Mouse (Mus musculus): ENCODE results near the gene Magohb. TPM values are rescaled to one million over a fixed set of nuclear protein-coding genes. Genes with fewer than 3 reads are reported as not detected.

Magohb gene
- 29.0 and 39.8 TPM in 2 replicates for polyA plus RNA-seq (2015; fragmentation: Nextera tagmentation; extraction: Ambion mirVana)

- Histone ChIP-seq H3K27ac (peak within 1 kb of the TSS; percentile 69), H3K9ac (peak within 1 kb of the TSS; percentile 70), H3K4me3 (peak within 1 kb of the TSS; percentile 90), H3K4me2 (peak within 1 kb of the TSS; percentile 75), H3K4me1 (replicated peaks) (peaks cover 6% of the 10 kb centered on the region), H3K9me3 (replicated peaks) (no peaks in the 10 kb centered on the region), H3K27me3 (no peaks in the 10 kb centered on the region), H3K36me3 (peaks cover 1% of the 10 kb centered on the region; the same call in 1 of the 2 replicates)
- WGBS, result 2% methylated on average over 51 of the region's 51 CpGs
- ATAC-seq (replicated peaks; ENCODE audit: insufficient number of reproducible peaks, insufficient read depth, low FRiP score, low read depth), result no peak; the same call in 1 of the 2 replicates
These were observed at the start of gene Magohb for GRCm38 (mm10) chr6:131292991-131293788. Gene Magohb, minus strand, starts transcription at chr6:131293244.

DNA sequence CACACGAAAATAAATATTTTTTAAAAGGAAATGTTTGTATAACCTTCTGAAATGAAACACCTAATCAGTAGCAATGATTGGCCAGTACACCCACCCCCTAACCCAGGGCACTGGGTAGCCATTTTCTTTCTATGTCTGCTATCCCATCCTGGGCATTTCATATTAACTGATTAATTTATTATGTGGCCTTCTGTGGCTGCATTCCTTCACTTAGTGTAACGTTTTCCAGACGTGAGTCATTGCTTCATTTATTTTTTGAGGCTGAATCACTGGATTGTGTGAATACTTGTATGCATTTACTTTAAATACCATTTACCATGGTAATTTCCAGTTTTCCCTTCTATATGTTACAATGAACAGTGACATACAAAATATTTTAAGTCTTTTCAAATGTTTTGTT lies 47.0 kb upstream of the Magohb start:
- H3K4me3 ChIP-seq, result no peak overlapping the region
- H3K9me3 ChIP-seq (replicated peaks), result no peaks in the 10 kb centered on the region
- no peak overlapping the region for H3K4me2 ChIP-seq
- H3K27me3 ChIP-seq, result no peaks in the 10 kb centered on the region
- H3K27ac ChIP-seq, result no peak overlapping the region
- no peaks in the 10 kb centered on the region for H3K36me3 ChIP-seq
- WGBS, result 48% methylated on average over 3 of the region's 3 CpGs
- H3K9ac ChIP-seq, result no peak overlapping the region
- no peak for ATAC-seq (replicated peaks; ENCODE audit: insufficient number of reproducible peaks, insufficient read depth, low FRiP score, low read depth)
- H3K4me1 ChIP-seq (replicated peaks), result no peaks in the 10 kb centered on the region

DNA sequence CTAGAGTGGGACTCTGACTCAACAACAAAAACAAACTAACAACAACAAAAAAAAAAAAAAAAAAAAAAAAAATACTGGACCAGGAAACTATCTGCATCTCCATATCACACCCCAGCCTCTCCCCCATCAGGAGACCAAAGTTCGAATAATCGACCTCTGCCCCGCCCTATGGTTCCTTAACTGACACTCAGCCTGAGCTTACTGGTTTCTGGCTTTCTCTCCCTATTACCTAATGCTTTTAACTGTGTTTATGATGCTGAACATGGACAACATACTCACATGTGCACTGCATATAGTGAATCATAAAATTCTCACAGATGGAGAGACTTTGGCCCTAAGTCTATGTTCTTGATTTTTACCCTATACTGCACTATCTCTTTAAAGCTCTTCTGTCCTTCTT lies 46.3 kb upstream of the Magohb start:
- H3K27ac ChIP-seq, result no peak overlapping the region
- no peaks in the 10 kb centered on the region for H3K36me3 ChIP-seq
- ATAC-seq (replicated peaks; ENCODE audit: insufficient number of reproducible peaks, insufficient read depth, low FRiP score, low read depth), result no peak
- no peak overlapping the region for H3K9ac ChIP-seq
- H3K4me1 ChIP-seq (replicated peaks), result no peaks in the 10 kb centered on the region
- H3K4me3 ChIP-seq, result no peak overlapping the region
- H3K9me3 ChIP-seq (replicated peaks), result no peaks in the 10 kb centered on the region
- WGBS, result 70% methylated on average over 3 of the region's 3 CpGs
- H3K27me3 ChIP-seq, result no peaks in the 10 kb centered on the region
- no peak overlapping the region for H3K4me2 ChIP-seq

GRCm38 (mm10) chr6:131338787-131339186 lies 45.7 kb upstream of the Magohb start:
- H3K27me3 ChIP-seq, result no peaks in the 10 kb centered on the region
- no peak overlapping the region for H3K9ac ChIP-seq
- H3K4me1 ChIP-seq (replicated peaks), result no peaks in the 10 kb centered on the region
- H3K36me3 ChIP-seq, result no peaks in the 10 kb centered on the region
- no peak overlapping the region for H3K4me2 ChIP-seq
- H3K9me3 ChIP-seq (replicated peaks), result no peaks in the 10 kb centered on the region
- no peak for ATAC-seq (replicated peaks; ENCODE audit: insufficient number of reproducible peaks, insufficient read depth, low FRiP score, low read depth)
- no peak overlapping the region for H3K4me3 ChIP-seq
- 70% methylated on average over 1 of the region's 1 CpGs for WGBS
- H3K27ac ChIP-seq, result no peak overlapping the region

DNA sequence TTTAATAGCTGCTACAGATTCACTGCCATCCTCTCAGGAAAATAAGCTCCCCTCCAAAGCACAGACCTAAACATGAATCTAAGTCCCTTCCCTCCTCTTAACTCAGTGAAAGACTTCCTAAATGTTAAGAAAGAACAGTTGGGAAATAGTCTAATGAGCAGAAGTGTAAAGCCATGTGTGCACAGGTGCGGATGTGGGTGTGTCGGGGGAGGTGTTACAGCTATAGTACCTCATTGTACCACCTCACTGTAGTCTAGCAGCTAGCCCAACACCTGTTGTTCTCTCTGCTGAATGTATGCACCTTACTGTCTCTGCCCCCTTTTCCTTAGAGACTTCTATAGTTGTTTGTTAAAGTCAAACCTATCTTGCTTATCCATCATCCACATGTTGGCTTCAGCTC lies 34.0 kb upstream of the Magohb start:
- Histone ChIP-seq H3K9me3 (replicated peaks) (no peaks in the 10 kb centered on the region), H3K9ac (no peak overlapping the region), H3K4me1 (replicated peaks) (no peaks in the 10 kb centered on the region), H3K27ac (no peak overlapping the region), H3K4me2 (no peak overlapping the region), H3K36me3 (no peaks in the 10 kb centered on the region), H3K4me3 (no peak overlapping the region), H3K27me3 (no peaks in the 10 kb centered on the region)
- WGBS, result 91% methylated on average over 2 of the region's 2 CpGs
- ATAC-seq (replicated peaks; ENCODE audit: insufficient number of reproducible peaks, insufficient read depth, low FRiP score, low read depth), result no peak

DNA sequence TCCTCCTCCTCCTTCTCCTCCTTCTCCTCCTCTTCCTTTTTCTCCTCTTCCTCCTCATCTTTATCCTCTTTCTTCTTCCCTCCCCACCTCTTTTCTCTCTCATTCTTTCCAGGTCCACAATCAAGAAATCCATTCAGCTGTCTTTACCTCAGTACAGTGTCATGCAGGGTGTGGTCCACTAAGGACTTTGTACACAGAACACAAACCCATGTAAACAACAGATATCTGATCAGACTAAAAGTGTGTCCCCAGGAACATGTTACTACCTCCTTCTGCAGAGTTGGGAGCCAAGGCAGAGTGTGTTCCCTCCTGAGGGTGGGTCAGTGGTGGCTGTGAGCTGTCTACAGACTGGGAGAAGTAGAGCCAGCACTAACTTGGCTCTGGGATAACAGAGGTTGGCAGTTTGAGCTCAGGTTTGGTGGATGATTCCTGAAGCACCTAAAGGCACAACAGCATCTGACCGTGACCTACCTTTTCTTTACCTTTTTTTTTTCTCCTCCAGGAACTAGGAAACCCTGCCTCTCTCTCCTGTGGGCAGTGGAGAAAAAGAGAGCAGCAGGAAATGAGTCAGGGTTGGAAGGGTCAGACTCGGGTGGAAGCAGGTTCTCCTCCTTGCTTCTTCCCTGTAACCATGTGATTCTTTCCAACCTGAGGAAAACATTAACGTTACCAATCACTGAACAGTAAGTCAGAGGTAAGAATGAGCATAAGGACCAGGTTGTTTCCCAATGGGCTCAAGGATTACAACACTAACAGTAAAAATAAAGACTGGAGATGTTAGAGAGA lies 29.0 kb upstream of the Magohb start:
- Histone ChIP-seq H3K9ac (no peak overlapping the region), H3K4me3 (no peak overlapping the region), H3K27me3 (no peaks in the 10 kb centered on the region), H3K4me1 (replicated peaks) (no peaks in the 10 kb centered on the region), H3K27ac (no peak overlapping the region), H3K4me2 (no peak overlapping the region), H3K36me3 (no peaks in the 10 kb centered on the region), H3K9me3 (replicated peaks) (no peaks in the 10 kb centered on the region)
- 54% methylated on average over 3 of the region's 3 CpGs for WGBS
- no peak for ATAC-seq (replicated peaks; ENCODE audit: insufficient number of reproducible peaks, insufficient read depth, low FRiP score, low read depth)

DNA sequence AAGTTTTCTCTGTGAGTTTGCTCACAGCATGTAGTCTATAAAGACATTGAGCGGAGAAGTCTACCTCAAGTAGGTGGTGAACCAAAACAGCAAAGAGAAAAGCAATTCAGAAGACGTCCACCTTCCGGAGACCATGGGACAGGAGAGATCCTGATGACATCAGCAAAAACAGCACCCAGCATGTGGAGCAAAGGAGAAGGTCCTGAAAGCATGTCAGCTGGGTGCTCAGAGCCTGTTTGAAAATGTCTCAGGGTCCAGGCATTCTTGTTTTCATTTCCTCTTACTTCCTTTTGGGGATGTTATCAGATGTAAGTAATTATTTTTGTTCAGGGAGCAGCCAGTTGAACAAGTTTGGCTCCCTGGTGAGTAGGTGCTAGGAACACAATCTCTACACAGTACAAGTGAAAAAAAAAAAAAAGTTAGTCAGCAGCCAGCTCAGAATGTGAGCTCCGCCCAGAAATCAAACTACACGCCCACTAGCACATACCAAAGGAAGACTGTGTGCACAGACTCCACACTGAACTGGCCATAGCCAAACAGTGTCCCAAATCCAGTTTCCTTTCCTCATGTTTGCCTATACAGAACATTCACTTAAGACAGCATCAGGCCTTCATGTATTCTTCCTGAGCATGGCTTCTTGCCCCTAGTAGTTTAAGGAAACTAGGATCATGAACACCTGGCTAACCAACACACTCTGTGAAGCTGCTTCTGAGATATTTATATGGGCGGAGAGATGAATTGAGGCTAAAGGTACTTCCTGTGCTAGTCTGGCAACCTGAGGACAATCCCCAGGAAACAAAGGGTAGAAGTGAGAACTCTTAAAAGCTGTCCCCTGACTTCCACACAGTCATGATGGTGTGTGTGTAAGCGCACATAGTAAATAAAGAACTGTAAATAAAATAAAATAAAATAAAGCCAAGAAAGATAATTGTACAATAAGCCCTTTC lies 23.4 kb upstream of the Magohb start:
- no peaks in the 10 kb centered on the region for H3K27me3 ChIP-seq
- H3K4me1 ChIP-seq (replicated peaks), result no peaks in the 10 kb centered on the region
- no peak overlapping the region for H3K9ac ChIP-seq
- WGBS, result 73% methylated on average over 7 of the region's 7 CpGs
- H3K4me3 ChIP-seq, result no peak overlapping the region
- no peak for ATAC-seq (replicated peaks; ENCODE audit: insufficient number of reproducible peaks, insufficient read depth, low FRiP score, low read depth)
- H3K9me3 ChIP-seq (replicated peaks), result no peaks in the 10 kb centered on the region
- H3K4me2 ChIP-seq, result no peak overlapping the region
- H3K36me3 ChIP-seq, result no peaks in the 10 kb centered on the region
- H3K27ac ChIP-seq, result no peak overlapping the region

DNA sequence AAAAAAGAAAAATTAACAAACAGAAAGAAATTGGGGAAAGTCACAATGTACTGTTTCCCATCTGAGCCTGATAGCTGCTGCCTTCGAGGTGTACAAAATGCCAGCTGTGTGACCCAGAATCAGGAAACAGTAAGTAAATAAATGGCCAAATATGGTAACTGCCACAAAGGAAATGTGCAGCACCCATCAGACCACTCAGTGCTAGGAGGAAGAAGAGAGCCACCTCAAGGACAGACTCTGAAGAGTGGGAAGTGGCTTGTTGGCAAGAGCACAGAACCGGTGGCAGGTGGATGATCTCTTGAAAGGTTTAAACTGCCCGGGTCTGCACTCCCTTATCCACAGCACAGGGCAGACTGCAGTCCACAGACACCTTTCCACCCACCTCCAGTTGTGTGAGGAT lies 15.0 kb upstream of the Magohb start:
- H3K27ac ChIP-seq, result no peak overlapping the region
- no peak overlapping the region for H3K9ac ChIP-seq
- H3K9me3 ChIP-seq (replicated peaks), result no peaks in the 10 kb centered on the region
- 59% methylated on average over 3 of the region's 3 CpGs for WGBS
- H3K4me1 ChIP-seq (replicated peaks), result no peaks in the 10 kb centered on the region
- H3K4me2 ChIP-seq, result no peak overlapping the region
- no peaks in the 10 kb centered on the region for H3K36me3 ChIP-seq
- H3K4me3 ChIP-seq, result no peak overlapping the region
- H3K27me3 ChIP-seq, result no peaks in the 10 kb centered on the region
- ATAC-seq (replicated peaks; ENCODE audit: insufficient number of reproducible peaks, insufficient read depth, low FRiP score, low read depth), result no peak

- no peak overlapping the region for H3K9ac ChIP-seq
- no peak overlapping the region for H3K4me2 ChIP-seq
- no peaks in the 10 kb centered on the region for H3K9me3 ChIP-seq (replicated peaks)
- no peak overlapping the region for H3K4me3 ChIP-seq
- H3K27me3 ChIP-seq, result no peaks in the 10 kb centered on the region
- H3K4me1 ChIP-seq (replicated peaks), result no peaks in the 10 kb centered on the region
- no peak overlapping the region for H3K27ac ChIP-seq
- H3K36me3 ChIP-seq, result no peaks in the 10 kb centered on the region
- ATAC-seq (replicated peaks; ENCODE audit: insufficient number of reproducible peaks, insufficient read depth, low FRiP score, low read depth), result no peak
- WGBS, result 58% methylated on average over 3 of the region's 3 CpGs
These were observed 11.7 kb upstream of the Magohb start for GRCm38 (mm10) chr6:131304776-131305175.

DNA sequence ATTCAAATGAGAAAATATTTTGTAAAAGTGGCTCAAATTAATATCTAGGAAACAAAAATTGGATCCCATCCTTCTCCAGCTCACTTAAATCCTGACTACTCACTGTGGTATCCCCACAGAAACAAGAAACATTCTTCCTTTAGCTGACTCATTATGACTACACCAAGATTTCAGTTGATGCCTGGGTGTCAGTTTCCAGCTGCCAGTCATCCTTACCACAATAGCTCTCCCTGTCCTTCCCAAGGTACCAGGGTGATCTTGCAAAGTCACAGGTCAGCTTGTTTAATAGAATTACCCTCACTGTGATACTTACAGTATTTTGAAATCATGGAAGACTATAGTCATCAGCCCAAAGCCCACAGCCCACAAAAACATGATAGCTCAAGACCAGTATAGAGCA lies 5.5 kb upstream of the Magohb start:
- Histone ChIP-seq H3K36me3 (no peaks in the 10 kb centered on the region), H3K9me3 (replicated peaks) (no peaks in the 10 kb centered on the region), H3K9ac (no peak overlapping the region)

More for the DNA sequence above, 5.5 kb upstream of the Magohb start:
- H3K4me3 ChIP-seq, result no peak overlapping the region
- H3K27me3 ChIP-seq, result no peaks in the 10 kb centered on the region
- no peak for ATAC-seq (replicated peaks; ENCODE audit: insufficient number of reproducible peaks, insufficient read depth, low FRiP score, low read depth)
- H3K4me2 ChIP-seq, result no peak overlapping the region
- H3K4me1 ChIP-seq (replicated peaks), result no peaks in the 10 kb centered on the region
- no peak overlapping the region for H3K27ac ChIP-seq
